Mouse (Mus musculus): ENCODE data around the gene Fpgs. TPM values are rescaled to one million over a fixed set of nuclear protein-coding genes. Genes with fewer than 3 reads are reported as not detected.

Fpgs gene
- polyA plus RNA-seq, 1 experiment from 2014 or later, result 14.5 TPM

DNA sequence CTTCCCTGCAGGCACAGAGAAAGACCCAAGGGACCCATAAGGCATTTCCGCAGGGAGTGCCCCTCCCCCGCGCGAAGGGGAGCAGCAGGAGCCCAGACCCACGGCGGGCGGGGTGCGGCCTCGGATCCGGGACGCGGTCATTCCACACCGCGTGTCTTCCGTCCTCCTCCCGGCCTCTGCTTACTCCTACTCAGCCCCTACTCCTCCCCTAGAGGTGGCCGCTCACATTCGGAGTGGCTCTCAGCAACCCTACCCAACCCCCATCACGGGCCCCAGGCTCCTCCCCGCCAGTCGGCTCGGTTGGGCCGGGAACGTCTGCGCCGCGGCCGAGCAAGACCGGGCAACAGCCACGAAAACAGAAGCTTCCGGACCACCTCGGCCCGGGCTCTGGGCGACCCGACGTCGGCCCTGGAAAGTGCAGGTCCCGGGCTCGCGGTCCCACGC lies 8.2 kb upstream of the Fpgs start:
- Histone ChIP-seq H3K4me3 (ENCODE audit: low read depth, low read length) (peak overlapping the region; percentile 90), H3K4me2 (peak overlapping the region; percentile 89), H3K4me1 (ENCODE audit: control insufficient read depth, insufficient read depth, low read length) (peaks cover 22% of the 10 kb centered on the region), H3K36me3 (ENCODE audit: control insufficient read depth, insufficient read depth, low read length) (peaks cover 20% of the 10 kb centered on the region), H3K9me3 (replicated peaks; ENCODE audit: control insufficient read depth, low read length) (no peaks in the 10 kb centered on the region), H3K9ac (ENCODE audit: low read depth, low read length) (peak overlapping the region; percentile 83), H3K27me3 (ENCODE audit: control insufficient read depth, insufficient read depth, low read length) (no peaks in the 10 kb centered on the region), H3K27ac (ENCODE audit: low read depth, low read length) (peak overlapping the region; percentile 98)
- WGBS (ENCODE audit: insufficient replicate concordance), result 0% methylated on average over 41 of the region's 41 CpGs
- peak; percentile 69 for ATAC-seq (replicated peaks; ENCODE audit: insufficient number of reproducible peaks, low FRiP score, low TSS enrichment)

- Histone ChIP-seq H3K4me2 (peak overlapping the region; percentile 89), H3K4me3 (ENCODE audit: low read depth, low read length) (peak overlapping the region; percentile 90), H3K36me3 (ENCODE audit: control insufficient read depth, insufficient read depth, low read length) (peaks cover 25% of the 10 kb centered on the region), H3K9me3 (replicated peaks; ENCODE audit: control insufficient read depth, low read length) (no peaks in the 10 kb centered on the region), H3K27me3 (ENCODE audit: control insufficient read depth, insufficient read depth, low read length) (no peaks in the 10 kb centered on the region), H3K4me1 (ENCODE audit: control insufficient read depth, insufficient read depth, low read length) (peaks cover 22% of the 10 kb centered on the region), H3K27ac (ENCODE audit: low read depth, low read length) (peak overlapping the region; percentile 98), H3K9ac (ENCODE audit: low read depth, low read length) (peak overlapping the region; percentile 83)
- 24% methylated on average over 9 of the region's 9 CpGs for WGBS (ENCODE audit: insufficient replicate concordance)
- ATAC-seq (replicated peaks; ENCODE audit: insufficient number of reproducible peaks, low FRiP score, low TSS enrichment), result no peak
These were observed 7.5 kb upstream of the Fpgs start for GRCm38 (mm10) chr2:32711301-32712056.

GRCm38 (mm10) chr2:32710425-32710824 lies 6.5 kb upstream of the Fpgs start:
- H3K4me1 ChIP-seq (ENCODE audit: control insufficient read depth, insufficient read depth, low read length), result peaks cover 22% of the 10 kb centered on the region
- peaks cover 36% of the 10 kb centered on the region for H3K36me3 ChIP-seq (ENCODE audit: control insufficient read depth, insufficient read depth, low read length)
- H3K9ac ChIP-seq (ENCODE audit: low read depth, low read length), result no peak overlapping the region
- H3K27ac ChIP-seq (ENCODE audit: low read depth, low read length), result no peak overlapping the region
- WGBS (ENCODE audit: insufficient replicate concordance), result 88% methylated on average over 5 of the region's 5 CpGs
- no peak for ATAC-seq (replicated peaks; ENCODE audit: insufficient number of reproducible peaks, low FRiP score, low TSS enrichment)
- H3K4me3 ChIP-seq (ENCODE audit: low read depth, low read length), result no peak overlapping the region
- H3K27me3 ChIP-seq (ENCODE audit: control insufficient read depth, insufficient read depth, low read length), result no peaks in the 10 kb centered on the region
- H3K9me3 ChIP-seq (replicated peaks; ENCODE audit: control insufficient read depth, low read length), result no peaks in the 10 kb centered on the region
- H3K4me2 ChIP-seq, result no peak overlapping the region

DNA sequence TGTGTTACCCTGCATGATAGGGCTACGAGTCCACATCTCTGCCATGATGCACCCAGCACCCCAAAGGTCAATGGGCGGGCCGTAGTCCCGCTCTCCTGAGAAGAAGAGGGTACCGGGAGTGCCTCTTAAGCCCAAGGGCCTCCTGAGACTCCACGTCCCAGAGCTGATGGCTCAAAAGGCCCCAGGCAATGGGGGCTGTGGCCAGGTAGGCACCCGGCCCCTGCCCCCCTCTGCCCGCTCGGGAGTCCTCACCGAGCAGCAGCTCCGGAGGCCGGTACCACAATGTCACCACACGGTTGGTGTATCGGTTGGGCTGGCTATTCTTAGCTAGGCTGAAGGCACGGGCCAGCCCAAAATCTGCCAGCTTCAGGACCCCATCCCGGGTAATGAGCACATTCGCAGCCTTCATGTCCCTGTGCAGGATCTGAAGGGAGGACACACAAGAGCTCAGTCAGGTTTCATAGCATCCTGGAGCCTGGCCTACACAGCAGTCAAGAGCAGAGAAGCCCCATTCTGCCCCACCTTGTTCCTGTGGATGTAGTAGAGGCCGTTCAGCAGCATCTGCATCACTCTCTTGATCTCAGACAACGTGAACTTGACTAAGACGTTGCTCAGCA lies 5.7 kb upstream of the Fpgs start:
- Histone ChIP-seq H3K4me2 (no peak overlapping the region), H3K4me3 (ENCODE audit: low read depth, low read length) (no peak overlapping the region), H3K9ac (ENCODE audit: low read depth, low read length) (no peak overlapping the region), H3K9me3 (replicated peaks; ENCODE audit: control insufficient read depth, low read length) (no peaks in the 10 kb centered on the region), H3K27ac (ENCODE audit: low read depth, low read length) (no peak overlapping the region), H3K36me3 (ENCODE audit: control insufficient read depth, insufficient read depth, low read length) (peaks cover 40% of the 10 kb centered on the region), H3K27me3 (ENCODE audit: control insufficient read depth, insufficient read depth, low read length) (no peaks in the 10 kb centered on the region), H3K4me1 (ENCODE audit: control insufficient read depth, insufficient read depth, low read length) (peaks cover 16% of the 10 kb centered on the region)
- 88% methylated on average over 20 of the region's 20 CpGs for WGBS (ENCODE audit: insufficient replicate concordance)
- no peak for ATAC-seq (replicated peaks; ENCODE audit: insufficient number of reproducible peaks, low FRiP score, low TSS enrichment)

DNA sequence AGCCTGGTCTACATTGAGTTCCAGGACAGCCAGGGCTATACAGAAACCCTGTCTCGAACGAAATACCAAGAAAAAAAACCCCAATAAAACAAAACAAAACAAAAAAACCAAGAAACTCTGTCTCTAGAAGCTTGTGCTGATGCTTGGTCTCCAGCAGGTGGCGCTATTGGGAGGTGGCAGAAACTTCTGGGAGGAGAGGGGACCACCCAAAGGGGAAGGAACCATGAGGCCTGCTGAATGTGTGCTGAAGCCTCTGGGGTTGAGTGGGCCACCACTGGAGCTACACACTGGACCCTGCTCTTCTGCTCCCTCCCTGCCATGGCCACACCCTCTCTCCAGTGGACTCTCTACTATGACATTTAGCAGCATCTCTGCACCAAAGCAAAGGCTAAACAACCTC lies 4.7 kb upstream of the Fpgs start:
- peaks cover 8% of the 10 kb centered on the region for H3K4me1 ChIP-seq (ENCODE audit: control insufficient read depth, insufficient read depth, low read length)
- no peak overlapping the region for H3K4me2 ChIP-seq
- ATAC-seq (replicated peaks; ENCODE audit: insufficient number of reproducible peaks, low FRiP score, low TSS enrichment), result no peak
- peaks cover 44% of the 10 kb centered on the region for H3K36me3 ChIP-seq (ENCODE audit: control insufficient read depth, insufficient read depth, low read length)
- 52% methylated on average over 3 of the region's 3 CpGs for WGBS (ENCODE audit: insufficient replicate concordance)
- no peaks in the 10 kb centered on the region for H3K9me3 ChIP-seq (replicated peaks; ENCODE audit: control insufficient read depth, low read length)
- no peaks in the 10 kb centered on the region for H3K27me3 ChIP-seq (ENCODE audit: control insufficient read depth, insufficient read depth, low read length)
- no peak overlapping the region for H3K9ac ChIP-seq (ENCODE audit: low read depth, low read length)
- no peak overlapping the region for H3K27ac ChIP-seq (ENCODE audit: low read depth, low read length)
- H3K4me3 ChIP-seq (ENCODE audit: low read depth, low read length), result no peak overlapping the region

- Histone ChIP-seq H3K9ac (ENCODE audit: low read depth, low read length) (no peak overlapping the region), H3K4me1 (ENCODE audit: control insufficient read depth, insufficient read depth, low read length) (peaks cover 7% of the 10 kb centered on the region), H3K36me3 (ENCODE audit: control insufficient read depth, insufficient read depth, low read length) (peaks cover 49% of the 10 kb centered on the region), H3K9me3 (replicated peaks; ENCODE audit: control insufficient read depth, low read length) (no peaks in the 10 kb centered on the region), H3K27ac (ENCODE audit: low read depth, low read length) (no peak overlapping the region), H3K27me3 (ENCODE audit: control insufficient read depth, insufficient read depth, low read length) (no peaks in the 10 kb centered on the region), H3K4me3 (ENCODE audit: low read depth, low read length) (no peak overlapping the region), H3K4me2 (no peak overlapping the region)
- ATAC-seq (replicated peaks; ENCODE audit: insufficient number of reproducible peaks, low FRiP score, low TSS enrichment), result no peak
- WGBS (ENCODE audit: insufficient replicate concordance), result 93% methylated on average over 6 of the region's 6 CpGs
These were observed 3.0 kb upstream of the Fpgs start for GRCm38 (mm10) chr2:32706971-32707370.

DNA sequence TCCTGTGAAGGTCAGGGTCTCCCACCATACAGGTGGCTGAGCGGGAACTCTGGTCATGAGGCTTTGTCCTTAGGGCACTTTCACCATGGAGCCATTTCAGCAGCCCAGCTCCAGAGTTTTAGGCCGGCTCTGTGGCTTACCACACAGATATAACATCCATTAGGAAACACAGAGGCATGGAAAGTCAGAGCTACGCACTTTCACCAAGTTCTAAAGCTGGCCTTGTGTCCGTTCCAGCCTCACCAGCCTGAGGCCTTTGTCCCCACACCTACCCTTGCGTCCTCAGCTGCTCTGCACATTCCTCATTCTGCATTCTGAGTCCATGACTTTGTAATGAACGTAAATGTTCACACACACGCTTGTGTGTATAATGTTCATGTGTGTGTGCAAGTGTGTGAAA lies 1.1 kb upstream of the Fpgs start:
- no peak overlapping the region for H3K4me3 ChIP-seq (ENCODE audit: low read depth, low read length)
- no peaks in the 10 kb centered on the region for H3K9me3 ChIP-seq (replicated peaks; ENCODE audit: control insufficient read depth, low read length)
- WGBS (ENCODE audit: insufficient replicate concordance), result 97% methylated on average over 7 of the region's 7 CpGs
- no peak for ATAC-seq (replicated peaks; ENCODE audit: insufficient number of reproducible peaks, low FRiP score, low TSS enrichment)
- no peak overlapping the region for H3K9ac ChIP-seq (ENCODE audit: low read depth, low read length)
- no peak overlapping the region for H3K4me2 ChIP-seq
- H3K27me3 ChIP-seq (ENCODE audit: control insufficient read depth, insufficient read depth, low read length), result no peaks in the 10 kb centered on the region
- H3K36me3 ChIP-seq (ENCODE audit: control insufficient read depth, insufficient read depth, low read length), result peaks cover 47% of the 10 kb centered on the region
- H3K4me1 ChIP-seq (ENCODE audit: control insufficient read depth, insufficient read depth, low read length), result no peaks in the 10 kb centered on the region; the same call in 1 of the 2 replicates
- H3K27ac ChIP-seq (ENCODE audit: low read depth, low read length), result no peak overlapping the region

GRCm38 (mm10) chr2:32703046-32703445 lies 899 bp downstream of the Fpgs start:
- no peak overlapping the region for H3K4me2 ChIP-seq
- peaks cover 33% of the 10 kb centered on the region for H3K36me3 ChIP-seq (ENCODE audit: control insufficient read depth, insufficient read depth, low read length)
- no peaks in the 10 kb centered on the region for H3K9me3 ChIP-seq (replicated peaks; ENCODE audit: control insufficient read depth, low read length)
- no peaks in the 10 kb centered on the region for H3K27me3 ChIP-seq (ENCODE audit: control insufficient read depth, insufficient read depth, low read length)
- H3K4me1 ChIP-seq (ENCODE audit: control insufficient read depth, insufficient read depth, low read length), result no peaks in the 10 kb centered on the region; the same call in 1 of the 2 replicates
- H3K4me3 ChIP-seq (ENCODE audit: low read depth, low read length), result no peak overlapping the region
- H3K9ac ChIP-seq (ENCODE audit: low read depth, low read length), result no peak overlapping the region
- no peak for ATAC-seq (replicated peaks; ENCODE audit: insufficient number of reproducible peaks, low FRiP score, low TSS enrichment)
- 92% methylated on average over 8 of the region's 8 CpGs for WGBS (ENCODE audit: insufficient replicate concordance)
- no peak overlapping the region for H3K27ac ChIP-seq (ENCODE audit: low read depth, low read length)
